Mouse (Mus musculus): ENCODE measurements around the gene Elk4.

The Elk4 gene

GRCm38 (mm10) chr1:132007282-132007815 lies at the start of gene Elk4:
Elk4 (plus strand) TSS chr1:132007607.
- Histone ChIP-seq H3K36me3 (ENCODE audit: control insufficient read depth, insufficient read depth, low read length, poor library complexity, severe bottlenecking) (no peaks in the 10 kb centered on the region; the same call in 1 of the 2 replicates), H3K27me3 (ENCODE audit: control insufficient read depth, insufficient read depth, low read length, poor library complexity, severe bottlenecking) (no peaks in the 10 kb centered on the region)
- DNase-seq (ENCODE audit: low read depth, low spot score): peak; percentile 92

GRCm38 (mm10) chr1:131961004-131961403 lies 46.4 kb upstream of the Elk4 start:
- Histone ChIP-seq H3K27me3 (ENCODE audit: control insufficient read depth, insufficient read depth, low read length, poor library complexity, severe bottlenecking) (peaks cover 5% of the 10 kb centered on the region; the same call in 1 of the 2 replicates), H3K36me3 (ENCODE audit: control insufficient read depth, insufficient read depth, low read length, poor library complexity, severe bottlenecking) (no peaks in the 10 kb centered on the region)
- DNase-seq (ENCODE audit: low read depth, low spot score): no peak

- Histone ChIP-seq H3K36me3 (ENCODE audit: control insufficient read depth, insufficient read depth, low read length, poor library complexity, severe bottlenecking) (no peaks in the 10 kb centered on the region), H3K27me3 (ENCODE audit: control insufficient read depth, insufficient read depth, low read length, poor library complexity, severe bottlenecking) (peaks cover 5% of the 10 kb centered on the region; the same call in 1 of the 2 replicates)
- DNase-seq (ENCODE audit: low read depth, low spot score): no peak
Observed at GRCm38 (mm10) chr1:131962606-131963084, 44.8 kb upstream of the Elk4 start, which contains the start of gene Slc45a3. Slc45a3 (plus strand) TSS chr1:131962967.

GRCm38 (mm10) chr1:131963085-131963951 lies 44.1 kb upstream of the Elk4 start:
- no peak for DNase-seq (ENCODE audit: low read depth, low spot score)
- Histone ChIP-seq H3K27me3 (ENCODE audit: control insufficient read depth, insufficient read depth, low read length, poor library complexity, severe bottlenecking) (peaks cover 5% of the 10 kb centered on the region; the same call in 1 of the 2 replicates), H3K36me3 (ENCODE audit: control insufficient read depth, insufficient read depth, low read length, poor library complexity, severe bottlenecking) (no peaks in the 10 kb centered on the region)

- DNase-seq (ENCODE audit: low read depth, low spot score): no peak
- peaks cover 5% of the 10 kb centered on the region; the same call in 1 of the 2 replicates for H3K27me3 ChIP-seq (ENCODE audit: control insufficient read depth, insufficient read depth, low read length, poor library complexity, severe bottlenecking)
- no peaks in the 10 kb centered on the region for H3K36me3 ChIP-seq (ENCODE audit: control insufficient read depth, insufficient read depth, low read length, poor library complexity, severe bottlenecking)
Observed at GRCm38 (mm10) chr1:131964100-131964499, 43.3 kb upstream of the Elk4 start.

GRCm38 (mm10) chr1:131964580-131964979 lies 42.8 kb upstream of the Elk4 start:
- no peak for DNase-seq (ENCODE audit: low read depth, low spot score)
- Histone ChIP-seq H3K27me3 (ENCODE audit: control insufficient read depth, insufficient read depth, low read length, poor library complexity, severe bottlenecking) (peaks cover 5% of the 10 kb centered on the region; the same call in 1 of the 2 replicates), H3K36me3 (ENCODE audit: control insufficient read depth, insufficient read depth, low read length, poor library complexity, severe bottlenecking) (no peaks in the 10 kb centered on the region)

GRCm38 (mm10) chr1:131965818-131966217 lies 41.6 kb upstream of the Elk4 start:
- no peaks in the 10 kb centered on the region for H3K36me3 ChIP-seq (ENCODE audit: control insufficient read depth, insufficient read depth, low read length, poor library complexity, severe bottlenecking)
- peaks cover 5% of the 10 kb centered on the region; the same call in 1 of the 2 replicates for H3K27me3 ChIP-seq (ENCODE audit: control insufficient read depth, insufficient read depth, low read length, poor library complexity, severe bottlenecking)
- DNase-seq (ENCODE audit: low read depth, low spot score): no peak

GRCm38 (mm10) chr1:131967336-131967735 lies 40.1 kb upstream of the Elk4 start:
- H3K36me3 ChIP-seq (ENCODE audit: control insufficient read depth, insufficient read depth, low read length, poor library complexity, severe bottlenecking): no peaks in the 10 kb centered on the region
- no peak for DNase-seq (ENCODE audit: low read depth, low spot score)
- peaks cover 2% of the 10 kb centered on the region for H3K27me3 ChIP-seq (ENCODE audit: control insufficient read depth, insufficient read depth, low read length, poor library complexity, severe bottlenecking)

- DNase-seq (ENCODE audit: low read depth, low spot score): no peak
- no peaks in the 10 kb centered on the region for H3K36me3 ChIP-seq (ENCODE audit: control insufficient read depth, insufficient read depth, low read length, poor library complexity, severe bottlenecking)
- no peaks in the 10 kb centered on the region; the same call in 1 of the 2 replicates for H3K27me3 ChIP-seq (ENCODE audit: control insufficient read depth, insufficient read depth, low read length, poor library complexity, severe bottlenecking)
Observed at GRCm38 (mm10) chr1:131968556-131968955, 38.9 kb upstream of the Elk4 start.

GRCm38 (mm10) chr1:131968983-131969382 lies 38.4 kb upstream of the Elk4 start:
- Histone ChIP-seq H3K27me3 (ENCODE audit: control insufficient read depth, insufficient read depth, low read length, poor library complexity, severe bottlenecking) (no peaks in the 10 kb centered on the region; the same call in 1 of the 2 replicates), H3K36me3 (ENCODE audit: control insufficient read depth, insufficient read depth, low read length, poor library complexity, severe bottlenecking) (no peaks in the 10 kb centered on the region)
- no peak for DNase-seq (ENCODE audit: low read depth, low spot score)

- DNase-seq (ENCODE audit: low read depth, low spot score): no peak
- Histone ChIP-seq H3K36me3 (ENCODE audit: control insufficient read depth, insufficient read depth, low read length, poor library complexity, severe bottlenecking) (no peaks in the 10 kb centered on the region), H3K27me3 (ENCODE audit: control insufficient read depth, insufficient read depth, low read length, poor library complexity, severe bottlenecking) (no peaks in the 10 kb centered on the region; the same call in 1 of the 2 replicates)
Observed at GRCm38 (mm10) chr1:131969825-131970224, 37.6 kb upstream of the Elk4 start.

GRCm38 (mm10) chr1:131970322-131970660 lies 37.1 kb upstream of the Elk4 start:
- H3K27me3 ChIP-seq (ENCODE audit: control insufficient read depth, insufficient read depth, low read length, poor library complexity, severe bottlenecking): no peaks in the 10 kb centered on the region; the same call in 1 of the 2 replicates
- DNase-seq (ENCODE audit: low read depth, low spot score): no peak

GRCm38 (mm10) chr1:131970661-131971520 lies 36.5 kb upstream of the Elk4 start:
- no peak for DNase-seq (ENCODE audit: low read depth, low spot score)
- no peaks in the 10 kb centered on the region; the same call in 1 of the 2 replicates for H3K27me3 ChIP-seq (ENCODE audit: control insufficient read depth, insufficient read depth, low read length, poor library complexity, severe bottlenecking)
- no peaks in the 10 kb centered on the region for H3K36me3 ChIP-seq (ENCODE audit: control insufficient read depth, insufficient read depth, low read length, poor library complexity, severe bottlenecking)

More at GRCm38 (mm10) chr1:131970322-131970660, 37.1 kb upstream of the Elk4 start:
- no peaks in the 10 kb centered on the region for H3K36me3 ChIP-seq (ENCODE audit: control insufficient read depth, insufficient read depth, low read length, poor library complexity, severe bottlenecking)

GRCm38 (mm10) chr1:131971771-131972497 lies 35.5 kb upstream of the Elk4 start:
- DNase-seq (ENCODE audit: low read depth, low spot score): no peak
- H3K36me3 ChIP-seq (ENCODE audit: control insufficient read depth, insufficient read depth, low read length, poor library complexity, severe bottlenecking): no peaks in the 10 kb centered on the region
- H3K27me3 ChIP-seq (ENCODE audit: control insufficient read depth, insufficient read depth, low read length, poor library complexity, severe bottlenecking): no peaks in the 10 kb centered on the region; the same call in 1 of the 2 replicates

All from splenic B cell, adult 2 months (primary cell).